Mouse (Mus musculus) CH12.LX (cell line): ENCODE measurements around the gene Ppp1r14b.

Source experiments
- CTCF ChIP-seq, 2 experiments: IDR thresholded peaks in 1 of 2; conservative IDR thresholded peaks in 1 of 2; 2 replicates each; pipeline ENCODE4 v1.5.1; 2011 to 2012; ENCODE audit warnings: low read depth in 2 of 2, low read length in 2 of 2, improper control_type of control experiment in 1 of 2, inconsistent platforms in 1 of 2, mild to moderate bottlenecking in 1 of 2, moderate library complexity in 1 of 2
- EP300 ChIP-seq: IDR thresholded peaks from 2 replicates; pipeline ENCODE4 v1.6.1; 2011; ENCODE audit warnings: low read length, improper control_type of control experiment
- HCFC1 ChIP-seq: IDR thresholded peaks from 2 replicates; pipeline ENCODE4 v1.6.1; 2012; ENCODE audit warnings: low read depth, mild to moderate bottlenecking, inconsistent platforms, low read length, improper control_type of control experiment
- MXI1 ChIP-seq: IDR thresholded peaks from 2 replicates; pipeline ENCODE4 v1.6.1; 2011; ENCODE audit warnings: mild to moderate bottlenecking, low read depth, low read length, improper control_type of control experiment
- POLR2A ChIP-seq: IDR thresholded peaks from 2 replicates; pipeline ENCODE4 v1.6.1; 2011; ENCODE audit warnings: low read depth, mild to moderate bottlenecking, improper control_type of control experiment, low read length
- RCOR1 ChIP-seq: conservative IDR thresholded peaks from 2 replicates; pipeline ENCODE4 v1.6.1; 2012; ENCODE audit warnings: low read depth, mild to moderate bottlenecking, inconsistent platforms, low read length, improper control_type of control experiment
- TCF12 ChIP-seq: IDR thresholded peaks from 2 replicates; pipeline ENCODE4 v1.6.1; 2014; ENCODE audit warnings: low read depth, mild to moderate bottlenecking, inconsistent platforms, low read length, improper control_type of control experiment
- USF2 ChIP-seq: conservative IDR thresholded peaks from 2 replicates; pipeline ENCODE4 v1.6.1; 2011; ENCODE audit warnings: low read depth, low read length, improper control_type of control experiment
- ZC3H11A ChIP-seq: IDR thresholded peaks from 2 replicates; pipeline ENCODE4 v1.6.1; 2012; ENCODE audit warnings: low read depth, mild to moderate bottlenecking, inconsistent platforms, low read length, improper control_type of control experiment
- ZMIZ1 ChIP-seq: IDR thresholded peaks from 2 replicates; pipeline ENCODE4 v1.6.1; 2012; ENCODE audit warnings: low read depth, mild to moderate bottlenecking, inconsistent platforms, low read length, improper control_type of control experiment

DNA sequence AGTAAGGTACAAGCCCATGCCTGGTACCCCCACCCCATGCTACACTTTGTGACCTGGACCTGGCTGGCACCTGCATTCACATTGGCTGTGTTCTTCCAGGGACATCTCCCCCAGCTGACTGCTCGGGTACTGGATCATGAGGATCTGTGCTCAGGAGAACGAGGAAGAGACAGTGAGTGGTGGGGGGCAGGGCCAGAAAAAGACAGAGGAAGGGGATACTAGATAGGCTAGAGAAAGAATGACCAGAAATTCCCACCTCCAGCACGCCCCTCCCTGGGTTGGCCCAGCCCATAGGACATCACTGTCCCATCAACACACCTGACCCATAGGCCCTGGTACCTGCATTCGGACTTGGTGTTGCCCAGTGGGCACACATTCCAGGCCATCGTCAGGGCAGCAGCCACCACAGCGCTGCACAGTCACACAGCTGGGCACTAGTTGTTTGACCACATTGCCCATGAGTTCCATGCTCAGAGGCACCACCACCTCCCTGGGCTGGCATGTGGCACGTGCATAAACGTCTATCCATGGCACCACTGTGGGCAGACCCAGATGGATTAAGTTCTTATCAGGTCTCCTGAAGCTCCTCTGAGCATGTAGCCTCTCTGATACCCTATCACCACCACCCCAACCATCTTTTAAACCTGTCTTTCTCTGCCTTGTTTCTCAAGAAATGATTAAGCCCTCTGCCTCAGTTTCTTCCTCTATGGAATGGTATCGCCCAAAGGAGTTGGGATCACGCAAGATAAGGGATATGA, 11.4 kb downstream of the Ppp1r14b start:
- TF ChIP-seq EP300: no peak
- no peak for TF ChIP-seq CTCF (conservative IDR thresholded peaks at IDR 0.05 in 1 of 2, IDR thresholded peaks at IDR 0.05 in 1 of 2; ENCODE audit: low read depth in 2 of 2, low read length in 2 of 2)
- TF ChIP-seq ZMIZ1: no peak
- TF ChIP-seq POLR2A: no peak
- TF ChIP-seq RCOR1: no peak
- TF ChIP-seq HCFC1: no peak
- TF ChIP-seq ZC3H11A: no peak
- no peak for TF ChIP-seq MXI1
- no peak for TF ChIP-seq TCF12
- TF ChIP-seq USF2: no peak
